Mouse (Mus musculus): ENCODE data around the gene Foxp1.

GRCm38 (mm10) chr6:99043932-99044664 lies 478.4 kb downstream of the Foxp1 start:
- no peak for TF ChIP-seq CTCF (IDR thresholded peaks at IDR 0.05; ENCODE audit: low read depth)
- no peak for TF ChIP-seq EP300 (IDR thresholded peaks at IDR 0.05; ENCODE audit: low read depth)
